Mouse (Mus musculus) urinary bladder, postnatal 10 days (tissue): ENCODE measurements around the gene Calhm2.

ENCODE experiments used
- DNase-seq: peaks from one replicate; pipeline ENCODE4 v3.0.0; 2022; ENCODE audit warnings: low spot score

Calhm2 gene

GRCm38 (mm10) chr19:47137771-47138421 is at the start of gene Calhm2:
Gene Calhm2 (minus strand): TSS chr19:47138294.
- DNase-seq = no peak

DNA sequence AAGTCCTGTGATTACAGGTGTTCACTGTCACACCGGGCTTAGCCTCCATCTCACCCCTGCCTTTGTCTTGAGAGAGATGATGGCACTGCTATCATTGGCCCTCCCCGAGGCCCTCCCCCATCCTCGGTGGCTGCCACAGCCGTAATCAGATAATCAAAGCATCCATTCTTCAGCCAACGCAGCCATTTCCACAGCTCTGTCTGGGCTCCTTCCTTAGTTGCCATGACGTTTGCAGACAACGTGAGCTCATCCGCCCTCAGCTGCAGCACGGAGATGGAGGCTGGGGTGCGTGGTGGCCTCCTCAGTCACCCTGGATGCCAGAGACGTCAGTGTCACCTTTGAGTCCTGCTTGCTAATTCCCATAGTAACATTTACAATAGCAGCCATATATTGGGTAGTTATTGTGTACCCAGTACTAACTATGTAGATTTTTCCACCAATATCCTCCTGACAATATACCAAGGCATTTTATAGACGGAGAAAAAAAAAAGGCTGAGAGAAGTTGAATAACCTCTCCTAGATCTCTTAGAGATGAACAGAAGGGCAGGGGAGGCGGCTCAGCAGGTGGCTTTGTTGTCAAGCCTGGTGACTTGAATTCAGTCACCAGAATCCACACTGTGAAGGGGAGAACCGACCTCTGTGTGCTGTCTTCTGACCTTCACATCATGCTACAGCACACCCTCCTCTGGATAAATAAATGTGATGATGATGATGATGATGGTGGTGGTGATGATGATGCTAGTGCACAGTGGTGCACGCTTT is 48.6 kb upstream of the Calhm2 start:
- DNase-seq = no peak

DNA sequence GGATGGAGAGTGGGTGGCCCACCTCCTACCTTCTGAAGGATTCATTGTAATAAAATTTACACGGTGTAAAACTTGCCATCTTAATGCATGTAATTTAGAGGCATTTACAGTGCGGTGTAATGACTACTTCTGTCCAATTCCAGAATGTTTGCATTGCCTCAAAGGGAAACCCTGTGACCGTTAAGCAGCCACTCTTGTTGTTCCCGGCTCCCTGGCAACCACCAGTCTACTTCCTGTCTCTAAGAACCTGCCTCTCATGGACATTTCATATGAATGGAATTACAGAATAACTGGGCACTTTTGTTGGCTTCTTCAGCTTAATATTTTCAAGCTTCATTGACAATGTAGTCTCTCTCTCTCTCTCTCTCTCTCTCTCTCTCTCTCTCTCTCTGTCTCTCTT is 46.6 kb upstream of the Calhm2 start:
- DNase-seq = no peak

- DNase-seq = no peak
These were observed 46.1 kb upstream of the Calhm2 start for GRCm38 (mm10) chr19:47184221-47184620.

DNA sequence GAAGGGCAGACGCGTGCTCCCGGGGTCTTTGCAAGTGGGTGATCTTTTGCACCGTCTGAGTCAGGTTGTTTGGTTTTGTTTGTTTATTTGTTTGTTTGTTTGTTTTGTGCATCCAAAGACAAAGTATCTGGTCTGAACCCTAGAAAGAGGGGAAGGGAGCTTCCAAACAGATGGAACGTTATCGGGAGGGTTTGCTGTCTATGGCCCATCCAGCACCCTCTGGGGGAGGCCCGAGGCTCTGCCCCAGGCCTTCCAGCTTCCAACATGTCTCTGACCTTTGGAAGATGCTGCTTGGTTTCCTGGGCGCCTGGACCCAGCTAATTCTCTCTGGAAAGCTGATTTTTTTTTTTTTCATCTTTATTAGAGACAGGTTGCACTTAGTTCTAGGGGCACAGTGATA is 41.9 kb upstream of the Calhm2 start:
- DNase-seq = no peak

DNA sequence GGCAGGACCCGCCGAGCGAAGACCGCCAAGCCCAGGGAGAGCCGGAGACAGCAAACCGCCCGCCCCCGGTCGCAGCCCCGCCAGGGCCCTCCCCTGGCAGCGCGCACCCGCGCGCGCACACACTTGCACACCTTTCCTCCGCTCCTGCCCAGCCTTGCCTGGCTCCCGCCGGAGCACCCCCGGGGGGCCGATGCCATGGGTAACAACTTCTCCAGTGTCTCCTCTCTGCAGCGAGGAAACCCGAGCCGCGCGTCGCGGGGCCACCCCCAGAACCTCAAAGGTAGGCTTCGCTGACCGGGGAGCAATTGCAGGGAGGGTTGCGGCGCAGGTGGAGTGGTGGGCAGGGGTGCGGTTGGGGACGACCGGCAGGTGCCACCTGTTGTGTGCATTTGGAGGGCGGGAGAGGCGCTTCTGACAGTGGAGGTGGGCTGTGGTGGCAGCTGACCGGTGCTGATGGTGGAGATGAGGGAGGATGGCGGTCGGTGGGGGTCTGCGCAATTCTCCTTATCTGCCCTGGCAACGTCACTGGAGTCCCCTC is 41.2 kb upstream of the Calhm2 start:
- DNase-seq = no peak

DNA sequence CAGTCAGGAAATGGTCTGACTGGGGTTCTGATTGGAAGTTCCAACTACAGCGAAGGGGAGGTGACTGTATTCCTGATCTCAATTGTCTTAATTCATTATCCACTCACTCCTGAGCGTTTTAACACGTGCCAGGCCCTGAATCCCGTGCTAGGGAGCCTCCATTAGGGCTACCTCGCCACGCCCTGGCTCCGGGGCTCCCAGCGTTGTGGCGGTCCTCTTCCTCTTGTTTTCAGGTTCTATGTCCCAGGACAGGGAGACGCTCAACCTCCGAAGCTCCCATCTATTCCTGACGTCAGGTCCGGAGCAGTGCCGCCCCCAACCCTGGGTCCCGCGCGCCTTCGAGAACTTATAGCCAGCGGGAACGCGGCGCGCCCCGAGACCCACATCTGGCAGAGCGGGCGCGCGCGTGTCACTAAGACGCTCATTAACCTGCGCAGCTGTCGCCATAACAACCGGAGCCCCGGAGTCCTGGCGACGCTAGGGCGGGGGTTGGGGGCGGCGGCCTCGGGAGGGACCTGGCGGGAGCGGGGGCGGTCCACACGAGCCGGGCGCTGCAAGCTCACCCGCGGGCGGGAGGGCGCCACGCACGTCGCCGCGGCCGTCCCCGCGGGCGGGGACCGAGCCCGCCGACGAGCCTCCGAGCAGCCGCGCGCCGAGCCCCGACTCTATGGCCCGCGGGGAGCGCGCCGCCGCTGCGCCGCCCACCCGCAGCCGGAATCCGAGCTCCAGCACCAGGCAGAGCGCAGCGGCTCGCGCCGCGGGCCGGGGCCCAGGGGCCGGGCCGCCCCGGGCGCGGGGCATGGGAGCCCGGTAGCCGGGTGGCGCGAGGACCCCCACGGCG is 40.6 kb upstream of the Calhm2 start, which contains the start of gene Neurl1a:
TSS of gene Neurl1a (plus strand) at position 390 of the 841 bp plus-strand sequence.
- DNase-seq = no peak

DNA sequence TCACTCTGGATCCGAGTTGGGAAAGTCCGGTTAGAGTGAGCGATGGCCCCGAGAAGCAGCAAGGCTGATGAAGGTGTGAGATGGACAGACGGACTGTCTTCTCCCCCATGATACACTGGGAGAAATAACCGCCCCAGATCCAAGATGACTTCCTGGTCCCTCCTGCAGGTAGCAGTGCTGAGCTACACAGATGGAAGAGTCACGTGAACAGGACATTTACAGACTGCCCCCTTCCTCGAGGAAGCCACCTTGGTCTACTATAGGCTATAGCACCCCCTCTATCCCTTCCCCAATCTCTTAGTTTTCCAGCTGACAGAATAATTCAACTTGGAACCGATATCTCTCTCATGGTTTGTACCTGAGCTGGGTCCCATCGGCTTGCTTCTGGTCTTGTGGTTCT is 39.9 kb upstream of the Calhm2 start:
- no peak for DNase-seq

DNA sequence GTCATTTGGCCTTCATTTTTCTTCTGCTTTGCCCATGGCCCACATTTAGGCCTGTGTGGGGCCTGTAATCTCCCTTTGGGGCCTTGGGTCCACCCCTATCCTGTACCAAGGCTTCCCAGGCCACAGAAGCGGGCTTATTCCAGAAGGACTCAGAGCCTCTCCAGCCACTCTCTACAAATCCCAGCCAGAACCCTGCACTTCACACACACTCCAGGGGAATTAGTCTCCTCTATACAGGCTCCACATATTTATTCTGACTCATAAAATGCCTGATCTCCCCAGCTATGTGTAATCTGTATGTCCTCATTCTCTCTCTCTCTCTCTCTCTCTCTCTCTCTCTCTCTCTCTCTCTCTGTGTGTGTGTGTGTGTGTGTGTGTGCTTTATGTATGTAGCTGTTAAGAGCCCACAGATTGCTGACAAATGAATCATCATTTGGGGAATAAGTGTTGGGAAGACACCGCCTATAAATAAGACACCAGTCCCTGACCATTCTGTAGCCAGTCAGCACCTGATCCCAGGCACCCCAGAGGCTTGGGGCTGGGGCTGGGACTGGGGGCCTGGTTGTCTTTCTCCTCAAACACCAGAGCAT is 38.9 kb upstream of the Calhm2 start:
- no peak for DNase-seq

DNA sequence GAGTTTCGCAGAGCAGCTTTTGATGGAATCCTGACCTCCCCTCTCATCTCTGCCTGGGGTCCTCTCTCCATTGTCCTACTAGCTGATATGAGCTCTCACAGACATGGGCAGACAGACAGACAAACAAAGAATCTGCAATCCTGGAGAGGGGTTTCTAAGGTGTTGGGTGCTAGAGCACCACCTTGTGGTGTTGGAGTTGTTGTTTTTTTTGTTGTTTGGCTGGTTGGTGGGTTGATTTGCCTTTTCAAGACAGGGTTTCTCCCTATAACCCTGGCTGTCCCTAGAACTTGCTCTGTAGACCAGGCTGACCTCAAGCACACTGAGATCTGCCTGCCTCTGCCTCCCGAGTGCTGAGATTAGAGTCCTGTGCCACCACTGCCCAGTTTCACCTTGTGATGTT is 37.4 kb upstream of the Calhm2 start:
- no peak for DNase-seq

DNA sequence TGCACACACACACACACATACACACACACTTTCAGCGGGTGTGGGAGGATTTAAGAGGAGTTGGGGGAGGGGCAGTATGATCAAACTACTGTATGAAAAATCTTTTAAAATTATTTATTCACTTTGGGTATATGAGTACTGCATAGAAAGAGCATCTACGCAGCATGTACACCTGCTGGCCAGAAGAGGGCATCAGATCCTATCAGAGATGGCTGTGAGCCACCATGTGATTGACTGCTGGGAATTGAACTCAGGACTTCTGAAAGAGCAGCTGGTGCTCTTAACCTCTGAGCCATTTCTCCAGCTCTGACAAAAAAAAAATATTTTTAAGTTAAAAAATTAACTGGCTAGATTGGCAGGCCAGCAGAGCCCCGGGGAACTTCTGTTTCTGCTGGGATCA is 36.4 kb upstream of the Calhm2 start:
- no peak for DNase-seq

GRCm38 (mm10) chr19:47168793-47169412 is 30.8 kb upstream of the Calhm2 start:
- peak; percentile 53 for DNase-seq

GRCm38 (mm10) chr19:47168223-47168622 is 30.1 kb upstream of the Calhm2 start:
- no peak for DNase-seq

- DNase-seq = no peak
These were observed 29.6 kb upstream of the Calhm2 start for GRCm38 (mm10) chr19:47167617-47168214.

DNA sequence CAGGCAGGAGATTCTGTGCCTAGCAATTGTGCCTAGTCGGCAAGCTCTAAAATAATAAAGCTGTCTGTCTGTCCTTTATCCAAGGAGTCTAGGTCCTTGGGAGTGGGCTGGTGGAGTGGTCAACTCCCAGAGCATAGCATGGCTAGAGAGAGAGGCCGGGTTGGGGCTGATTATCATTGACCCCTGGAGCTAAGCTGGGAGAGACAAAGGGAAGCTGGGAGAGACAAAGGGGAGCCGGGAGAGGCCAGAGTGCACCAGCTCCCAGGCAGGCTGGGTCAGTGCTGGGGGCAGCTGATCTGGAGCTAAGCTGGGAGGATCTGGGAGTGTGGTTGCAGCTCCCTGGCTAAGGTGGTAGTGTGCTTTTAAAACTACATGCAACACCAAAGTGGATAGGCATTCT is 28.7 kb upstream of the Calhm2 start:
- DNase-seq = no peak

GRCm38 (mm10) chr19:47163176-47163744 is 25.2 kb upstream of the Calhm2 start:
- DNase-seq = no peak

GRCm38 (mm10) chr19:47161669-47162068 is 23.6 kb upstream of the Calhm2 start:
- DNase-seq = no peak

GRCm38 (mm10) chr19:47157664-47158063 is 19.6 kb upstream of the Calhm2 start, which contains the start of gene Calhm3:
Gene Calhm3 (minus strand): TSS chr19:47157764.
- no peak for DNase-seq

DNA sequence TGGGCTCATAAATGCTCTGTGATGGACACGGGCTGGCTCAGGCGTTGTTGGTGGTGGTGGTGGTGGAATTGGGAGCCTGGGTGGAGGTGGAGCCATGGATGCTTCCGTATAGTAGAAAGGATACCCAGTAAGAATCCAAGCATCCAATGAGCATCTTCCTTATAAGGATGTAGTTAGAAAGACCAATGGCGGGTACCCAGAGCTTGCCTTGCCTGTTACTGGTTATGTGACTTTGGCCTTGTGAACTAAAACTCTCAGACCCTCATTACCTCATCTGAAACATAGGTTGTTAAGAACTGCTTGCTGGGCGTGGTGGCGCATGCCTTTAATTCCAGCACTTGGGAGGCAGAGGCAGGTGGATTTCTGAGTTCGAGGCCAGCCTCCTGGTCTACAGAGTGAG is 15.7 kb upstream of the Calhm2 start:
- no peak for DNase-seq

- DNase-seq = no peak
These were observed 13.9 kb upstream of the Calhm2 start for GRCm38 (mm10) chr19:47152062-47152369.
